Mouse (Mus musculus): ENCODE measurements around the gene Krt1. TPM values are rescaled to one million over a fixed set of nuclear protein-coding genes. Genes with fewer than 3 reads are reported as not detected.

Krt1 gene
- polyA plus RNA-seq, 3 experiments from 2014 or later = not detected

- ATAC-seq = no peak
These were observed 47.4 kb downstream of the Krt1 start for GRCm38 (mm10) chr15:101803052-101803822.

- ATAC-seq = no peak
These were observed 48.2 kb downstream of the Krt1 start, which contains the start of gene Krt73 for GRCm38 (mm10) chr15:101802296-101802835. TSS of gene Krt73 (minus strand) at chr15:101802346.

Other genes with a start within 250 kb of the Krt1 start
- not detected for gene Gm5414, start 222.6 kb downstream of the Krt1 start, polyA plus RNA-seq (2017; shearing (Covaris generic))
- gene Gm5478, start 203.4 kb downstream of the Krt1 start, polyA plus RNA-seq (2017; shearing (Covaris generic)) = not detected
- gene Krt6b, start 170.5 kb downstream of the Krt1 start, polyA plus RNA-seq (2017; shearing (Covaris generic)) = under 1 TPM in 1 of 3 experiments, not detected in 2; 0.16 TPM
- not detected for gene Krt6a, start 156.5 kb downstream of the Krt1 start, polyA plus RNA-seq (2017; shearing (Covaris generic))
- not detected for gene Krt5, start 137.9 kb downstream of the Krt1 start, polyA plus RNA-seq (2017; shearing (Covaris generic))
- not detected for gene Krt71, start 107.7 kb downstream of the Krt1 start, polyA plus RNA-seq (2017; shearing (Covaris generic))
- gene Krt72, start 64.3 kb downstream of the Krt1 start, polyA plus RNA-seq (2017; shearing (Covaris generic)) = not detected
- not detected for gene Krt73, start 48.4 kb downstream of the Krt1 start, polyA plus RNA-seq (2017; shearing (Covaris generic))
- gene Krt2, start 32.6 kb downstream of the Krt1 start, polyA plus RNA-seq (2017; shearing (Covaris generic)) = not detected
- gene Krt77, start 18.9 kb upstream of the Krt1 start, polyA plus RNA-seq (2017; shearing (Covaris generic)) = not detected
- not detected for gene Krt76, start 42.1 kb upstream of the Krt1 start, polyA plus RNA-seq (2017; shearing (Covaris generic))
- not detected for gene Krt4, start 73.9 kb upstream of the Krt1 start, polyA plus RNA-seq (2017; shearing (Covaris generic))
- not detected for gene Krt79, start 89.5 kb upstream of the Krt1 start, polyA plus RNA-seq (2017; shearing (Covaris generic))
- not detected for gene Krt78, start 103.5 kb upstream of the Krt1 start, polyA plus RNA-seq (2017; shearing (Covaris generic))
- gene Krt8, start 153.7 kb upstream of the Krt1 start, polyA plus RNA-seq (2017; shearing (Covaris generic)) = under 1 TPM in 1 of 3 experiments, not detected in 2; 0.23 TPM
- gene Krt18, start 177.4 kb upstream of the Krt1 start, polyA plus RNA-seq (2017; shearing (Covaris generic)) = 1 to 10 TPM in 2 of 3 experiments, under 1 TPM in 1; 0.41 to 1.2 (median 1.2) TPM
- 100 to 1,000 TPM in 2 of 3 experiments, 10 to 100 TPM in 1; 90.5 to 131 (median 129) TPM for gene Eif4b, start 223.0 kb upstream of the Krt1 start, polyA plus RNA-seq (2017; shearing (Covaris generic))
- gene Tns2, start 249.6 kb upstream of the Krt1 start, polyA plus RNA-seq (2017; shearing (Covaris generic)) = 1 to 10 TPM; 3.3 to 4.2 (median 3.8) TPM

All from inflammation-experienced regulatory T-cells, adult 6 months (primary cell).